Mouse (Mus musculus): ENCODE measurements around the gene Msh6.
"Not testable (repeated sequence)": the region's sequence is repeated elsewhere in the genome, so short reads cannot be mapped to it uniquely, and the experiment has no call there.

The Msh6 gene

DNA sequence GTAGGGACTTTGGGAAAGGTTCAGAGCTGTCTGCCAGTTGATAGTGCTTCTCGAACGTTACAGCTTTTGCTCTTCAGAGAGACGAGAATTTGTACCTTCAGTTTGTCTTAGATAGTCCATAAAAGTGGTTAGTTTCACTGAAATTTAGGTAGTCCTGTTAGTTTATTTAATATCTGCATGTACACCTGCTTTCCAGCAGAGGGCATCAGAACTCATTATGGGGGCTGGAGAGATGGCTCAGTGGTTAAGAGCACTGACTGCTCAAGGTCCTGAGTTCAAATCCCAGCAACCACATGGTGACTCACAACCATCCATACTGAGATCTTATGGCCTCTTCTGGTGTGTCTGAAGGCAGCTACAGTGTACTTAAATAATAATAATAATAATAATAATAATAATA is 7.2 kb downstream of the Msh6 start:
- no peak for DNase-seq (ENCODE audit: low spot score)

DNA sequence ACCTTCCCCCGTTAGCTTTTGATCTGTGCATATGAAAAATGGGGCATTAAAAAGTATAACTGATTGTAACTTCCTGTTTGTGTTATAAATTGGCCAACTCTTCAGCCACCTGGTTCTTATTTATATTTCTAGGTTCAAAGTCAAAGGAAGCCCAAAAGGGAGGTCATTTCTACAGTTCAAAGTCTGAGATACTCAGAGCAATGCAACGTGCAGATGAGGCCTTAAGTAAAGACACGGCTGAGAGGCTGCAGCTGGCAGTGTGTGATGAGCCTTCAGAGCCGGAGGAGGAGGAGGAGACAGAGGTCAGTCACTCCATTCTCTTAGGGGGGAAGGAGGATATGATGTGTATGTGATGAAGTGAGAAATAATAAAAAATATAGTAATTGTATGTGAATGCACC is 8.5 kb downstream of the Msh6 start:
- DNase-seq (ENCODE audit: low spot score), result no peak

DNA sequence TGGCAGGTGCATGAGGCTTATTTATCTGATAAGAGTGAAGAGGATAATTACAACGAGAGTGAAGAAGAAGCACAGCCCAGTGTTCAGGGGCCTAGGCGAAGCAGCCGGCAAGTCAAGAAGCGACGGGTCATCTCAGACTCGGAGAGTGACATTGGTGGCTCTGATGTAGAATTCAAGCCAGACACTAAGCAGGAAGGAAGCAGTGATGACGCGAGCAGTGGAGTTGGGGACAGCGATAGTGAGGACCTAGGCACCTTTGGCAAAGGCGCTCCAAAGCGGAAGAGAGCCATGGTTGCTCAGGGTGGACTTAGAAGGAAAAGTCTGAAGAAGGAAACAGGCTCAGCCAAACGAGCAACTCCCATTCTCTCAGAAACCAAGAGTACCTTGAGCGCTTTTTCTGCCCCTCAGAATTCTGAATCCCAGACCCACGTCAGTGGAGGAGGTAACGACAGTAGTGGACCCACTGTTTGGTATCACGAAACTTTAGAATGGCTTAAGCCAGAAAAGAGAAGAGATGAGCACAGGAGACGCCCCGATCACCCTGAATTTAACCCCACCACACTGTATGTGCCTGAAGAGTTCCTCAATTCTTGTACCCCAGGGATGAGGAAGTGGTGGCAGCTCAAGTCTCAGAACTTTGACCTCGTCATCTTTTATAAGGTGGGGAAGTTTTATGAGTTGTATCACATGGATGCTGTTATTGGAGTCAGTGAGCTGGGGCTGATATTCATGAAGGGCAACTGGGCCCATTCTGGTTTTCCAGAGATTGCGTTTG is 9.8 kb downstream of the Msh6 start:
- DNase-seq (ENCODE audit: low spot score), result no peak

DNA sequence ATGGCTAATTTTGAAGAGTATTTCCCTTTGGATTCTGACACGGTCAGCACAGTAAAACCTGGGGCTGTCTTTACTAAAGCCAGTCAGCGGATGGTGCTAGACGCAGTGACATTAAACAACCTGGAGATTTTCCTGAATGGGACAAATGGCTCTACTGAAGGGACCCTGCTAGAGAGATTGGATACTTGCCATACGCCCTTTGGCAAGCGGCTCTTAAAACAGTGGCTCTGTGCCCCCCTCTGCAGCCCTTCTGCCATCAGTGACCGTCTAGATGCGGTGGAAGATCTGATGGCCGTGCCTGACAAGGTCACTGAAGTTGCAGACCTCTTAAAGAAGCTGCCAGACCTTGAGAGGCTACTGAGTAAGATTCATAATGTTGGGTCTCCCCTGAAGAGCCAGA is 11.1 kb downstream of the Msh6 start:
- no peak for DNase-seq (ENCODE audit: low spot score)

DNA sequence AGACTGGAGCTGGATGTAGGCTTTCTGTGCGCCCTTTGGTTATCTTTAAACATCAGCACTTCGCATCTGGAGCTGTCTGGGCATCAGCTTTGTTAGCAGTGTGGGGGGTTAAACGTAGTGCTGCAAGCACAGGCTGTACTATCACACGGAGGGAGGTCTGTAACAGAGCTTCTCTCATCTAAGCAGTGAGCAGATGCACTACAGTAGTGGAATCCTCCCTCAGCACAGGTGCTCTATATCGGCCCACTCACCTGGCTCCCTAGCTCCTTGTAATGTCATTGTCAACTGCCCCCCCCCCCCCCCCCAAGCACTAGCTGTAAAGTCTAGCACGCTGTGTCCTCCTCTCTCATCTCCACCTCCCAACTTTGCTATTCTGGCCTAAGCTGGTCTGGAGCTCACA is 12.6 kb downstream of the Msh6 start:
- no peak for DNase-seq (ENCODE audit: low spot score)

DNA sequence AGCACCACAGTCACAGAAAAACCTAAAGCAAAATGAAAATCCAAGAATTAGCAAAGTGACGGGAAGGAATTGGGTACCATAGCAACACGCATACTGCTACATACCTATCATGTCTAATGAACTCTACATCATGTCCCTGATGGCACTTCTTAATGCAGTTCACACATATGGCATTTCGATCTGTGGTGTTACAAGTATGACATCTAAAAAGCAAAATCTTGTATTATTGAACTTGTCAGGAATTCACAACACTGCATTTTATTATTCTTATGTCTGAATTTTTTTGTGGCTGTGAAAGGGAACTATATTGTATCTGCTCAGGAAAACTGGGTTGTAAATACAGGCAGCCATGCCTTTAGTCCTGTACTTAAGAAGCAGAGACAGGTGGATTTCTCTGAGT is 17.3 kb downstream of the Msh6 start:
- DNase-seq (ENCODE audit: low spot score), result no peak

DNA sequence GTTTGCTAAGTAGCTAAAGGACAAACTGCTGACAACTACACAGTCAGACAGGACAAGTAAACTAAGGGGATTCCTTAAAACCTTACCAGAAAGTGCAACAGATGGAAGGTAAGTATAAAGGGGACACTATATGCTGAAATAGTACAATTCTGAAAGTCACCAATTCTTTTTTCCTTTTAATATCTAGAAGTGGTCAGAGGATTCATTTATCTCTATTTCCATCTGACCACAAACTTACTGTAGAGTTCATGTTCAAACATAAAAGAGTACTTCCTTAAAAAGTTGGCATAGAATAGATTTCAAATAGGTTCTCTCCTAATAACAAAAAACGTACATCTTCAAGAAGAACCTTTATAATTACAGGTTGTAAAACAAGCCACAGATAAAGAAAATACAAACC is 18.5 kb downstream of the Msh6 start:
- DNase-seq (ENCODE audit: low spot score), result no peak

DNA sequence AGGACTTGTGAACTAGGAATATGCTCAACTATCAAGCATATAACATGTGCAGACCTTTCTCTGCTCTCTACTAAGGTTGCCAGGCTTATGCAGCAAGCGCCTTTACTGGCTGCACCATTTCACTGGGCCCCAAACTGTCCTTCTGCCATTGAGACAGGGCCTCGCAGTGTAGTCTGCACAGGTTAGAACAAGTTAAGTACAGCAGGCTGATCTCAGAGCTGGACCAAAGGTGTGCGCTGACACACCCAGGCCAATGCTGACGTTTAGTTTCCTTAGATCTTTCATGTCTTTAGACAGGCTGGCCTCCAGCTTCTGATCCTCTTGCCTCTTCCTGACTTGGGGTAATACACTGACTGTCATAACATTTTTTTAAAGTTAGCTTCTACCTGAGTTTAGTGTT is 22.9 kb downstream of the Msh6 start:
- DNase-seq (ENCODE audit: low spot score), result peak; percentile 18

DNA sequence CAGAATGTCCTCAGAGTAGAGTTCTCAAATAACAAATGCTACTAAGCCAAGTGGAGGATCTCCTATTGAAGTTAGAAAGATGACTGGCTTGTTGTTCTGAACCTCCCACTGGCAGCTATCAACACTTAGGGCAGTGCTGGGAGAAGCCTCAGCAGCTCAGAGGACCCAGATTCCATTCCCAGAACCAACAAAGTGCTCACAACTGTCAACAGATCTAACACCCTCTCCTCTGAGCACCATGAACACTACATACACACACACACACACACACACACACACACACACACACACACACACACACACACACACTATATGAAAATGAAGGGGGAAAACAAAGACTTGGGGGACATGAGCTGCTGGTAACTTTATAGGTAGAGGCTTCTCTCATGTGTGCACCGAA is 30.0 kb downstream of the Msh6 start:
- no peak for DNase-seq (ENCODE audit: low spot score)

DNA sequence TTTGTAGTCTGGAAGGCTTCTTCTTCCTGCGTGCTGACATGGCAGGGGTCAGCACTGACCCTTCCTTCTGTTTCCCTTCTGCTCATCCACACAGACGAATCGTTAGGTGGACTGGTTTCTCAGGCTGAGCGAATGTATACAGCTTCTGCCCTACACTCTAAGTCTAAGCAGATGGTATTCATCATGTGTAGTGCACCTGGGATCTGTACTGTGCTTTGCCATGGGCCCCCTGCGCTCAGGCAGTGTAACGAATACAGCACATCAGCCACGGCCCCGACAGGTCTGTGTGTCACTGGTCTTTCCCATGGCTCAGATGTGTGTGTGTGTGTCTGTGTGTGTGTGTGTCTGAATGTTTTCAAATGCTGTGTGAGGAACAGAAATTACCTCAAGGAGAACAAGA is 32.1 kb downstream of the Msh6 start:
- DNase-seq (ENCODE audit: low spot score), result no peak

DNA sequence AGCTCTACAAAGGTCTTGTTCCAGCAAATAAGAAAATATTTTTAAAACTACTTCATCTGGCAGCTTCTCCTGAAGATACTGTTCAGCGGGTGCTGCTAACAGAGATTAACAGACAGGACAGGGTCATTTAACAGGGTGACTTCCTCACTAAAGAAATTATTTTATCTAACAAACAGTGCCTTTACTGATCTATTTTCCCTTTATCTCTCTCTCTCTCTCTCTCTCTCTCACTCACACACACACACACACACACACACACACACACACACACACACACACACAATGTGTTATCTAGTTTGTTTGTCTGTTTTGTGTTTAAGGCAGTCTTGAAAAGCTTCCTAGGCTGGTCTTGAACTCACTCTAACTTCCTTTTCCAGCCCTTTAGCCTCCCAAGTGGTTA is 39.6 kb downstream of the Msh6 start:
- no peak for DNase-seq (ENCODE audit: low spot score)

DNA sequence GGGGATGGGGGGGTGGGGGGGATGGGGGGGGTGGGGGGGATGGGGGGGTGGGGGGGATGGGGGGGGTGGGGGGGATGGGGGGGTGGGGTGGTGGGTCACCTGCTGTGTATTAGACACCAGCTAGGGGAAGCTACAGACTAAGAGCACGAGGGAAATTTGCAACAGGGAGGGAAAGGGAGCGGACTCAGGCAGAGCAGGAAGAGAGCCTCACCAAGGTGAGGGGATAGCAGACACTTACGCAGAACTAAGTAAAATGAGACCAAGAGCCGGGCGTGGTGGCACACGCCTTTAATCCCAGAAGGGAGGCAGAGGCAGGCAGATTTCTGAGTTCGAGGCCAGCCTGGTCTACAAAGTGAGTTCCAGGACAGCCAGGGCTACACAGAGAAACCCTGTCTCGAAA is 41.2 kb downstream of the Msh6 start:
- DNase-seq (ENCODE audit: low spot score), result not testable (repeated sequence)

DNA sequence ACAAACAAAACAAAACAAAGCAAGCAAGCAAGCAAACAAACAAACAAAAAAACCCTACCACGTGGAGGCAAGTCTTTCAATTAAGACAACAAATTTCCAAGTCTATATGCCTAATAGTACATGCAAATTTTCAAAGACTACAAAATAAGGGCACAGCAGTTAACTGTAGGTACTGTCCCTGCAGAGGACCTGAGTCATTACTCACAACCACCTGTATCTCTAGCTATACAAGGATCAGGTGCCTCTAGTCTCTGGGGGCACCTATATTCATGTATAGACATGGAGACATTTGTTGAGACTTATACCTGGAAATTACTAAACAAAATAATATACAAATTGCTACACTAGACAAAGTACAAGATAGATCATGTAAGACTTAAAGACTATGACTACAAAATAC is 49.1 kb downstream of the Msh6 start:
- DNase-seq (ENCODE audit: low spot score), result no peak

DNA sequence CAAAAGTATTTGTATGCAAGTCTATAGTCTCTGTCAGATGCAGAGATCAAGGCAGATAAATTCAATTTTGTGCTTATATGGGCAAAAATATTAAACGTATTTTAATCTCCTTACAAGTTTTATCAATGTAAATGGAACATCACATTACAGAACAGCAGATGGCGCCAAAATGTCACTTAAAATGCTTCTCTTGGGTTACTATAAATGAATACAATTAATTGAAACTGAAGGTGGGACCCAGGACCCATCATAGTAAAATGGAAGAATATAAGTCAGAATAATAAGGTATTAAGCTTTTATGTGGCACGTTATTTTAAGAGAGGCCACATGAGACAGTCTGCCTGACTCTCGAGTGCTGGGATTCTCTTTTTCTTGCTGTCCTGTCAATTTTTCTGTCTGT is 50.4 kb downstream of the Msh6 start:
- peak; percentile 53 for DNase-seq (ENCODE audit: low spot score)

DNA sequence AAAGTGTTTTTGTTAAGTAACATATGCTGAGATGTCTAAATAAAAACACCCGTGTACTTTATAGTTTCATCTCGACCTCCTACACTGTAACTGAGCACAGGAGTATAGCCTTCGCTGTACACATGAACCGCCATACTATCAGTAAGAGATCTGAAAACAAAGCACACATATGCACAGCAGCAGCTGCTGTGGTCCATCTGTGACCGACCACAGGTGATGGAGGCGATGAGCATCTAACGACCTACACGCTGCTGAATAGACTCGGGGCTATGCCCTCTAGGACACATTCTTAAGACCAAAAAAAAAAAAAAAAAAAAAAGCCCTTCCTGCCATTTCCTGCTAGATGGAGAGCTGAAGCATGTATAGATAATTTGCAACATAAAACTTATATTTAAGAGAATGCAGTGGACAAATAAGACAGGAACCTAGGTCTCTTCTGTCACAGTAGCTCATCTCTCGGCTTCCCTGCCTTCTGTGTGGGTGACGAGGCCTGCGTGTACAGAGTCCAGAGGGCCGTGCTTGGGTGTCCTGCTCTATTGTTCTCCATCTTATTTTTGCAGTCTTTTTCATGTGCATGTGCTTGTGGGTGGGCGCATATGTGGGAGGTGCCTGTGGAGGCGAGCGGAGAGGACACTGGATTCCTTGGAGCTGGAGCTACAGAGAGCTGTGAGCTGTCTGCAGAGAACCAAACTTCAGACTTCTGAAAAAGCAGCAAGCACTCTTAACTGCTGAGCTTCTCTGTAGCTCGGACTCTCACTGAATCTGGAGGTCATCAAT is 54.5 kb downstream of the Msh6 start:
- no peak for DNase-seq (ENCODE audit: low spot score)

DNA sequence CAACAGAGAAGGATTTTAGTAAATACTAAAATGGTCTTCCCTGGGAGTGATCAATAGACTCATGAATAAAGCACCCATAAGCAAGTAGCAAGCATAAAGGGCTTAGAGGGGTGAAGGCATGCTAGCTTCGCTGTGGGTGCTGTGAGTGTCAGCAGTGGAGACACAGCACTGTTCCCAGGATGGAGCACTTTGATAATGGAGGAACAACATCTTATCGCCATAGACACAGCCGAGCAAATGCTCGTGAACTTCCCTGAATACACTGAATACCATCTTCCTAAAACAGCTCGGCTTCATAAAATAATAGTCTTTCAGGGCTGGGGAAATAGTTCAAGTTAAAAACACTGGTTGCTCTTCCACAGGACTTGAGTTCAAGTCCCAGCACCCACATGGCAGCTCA is 56.9 kb downstream of the Msh6 start:
- DNase-seq (ENCODE audit: low spot score), result no peak

DNA sequence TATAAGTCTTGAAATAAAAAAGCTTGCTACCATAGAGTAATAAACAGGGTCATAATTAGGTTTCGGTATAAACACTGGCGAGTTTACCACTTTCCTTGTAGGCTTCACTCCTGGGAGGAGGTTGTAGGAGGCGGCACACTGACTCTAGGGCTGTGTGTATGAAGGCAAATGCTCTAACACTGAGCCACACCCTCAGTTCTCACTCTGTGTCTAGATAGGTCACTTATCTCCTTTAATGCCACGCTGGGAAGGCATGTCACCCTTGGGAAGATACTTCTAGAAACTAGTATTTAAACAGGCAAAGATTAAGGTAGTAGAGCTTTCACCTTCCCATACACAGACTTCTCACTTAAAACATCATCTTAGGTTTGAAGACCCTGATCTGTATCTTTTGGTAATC is 59.6 kb downstream of the Msh6 start:
- no peak for DNase-seq (ENCODE audit: low spot score)
